Mouse (Mus musculus): Measurements from ENCODE around the gene Ppil6.

DNA sequence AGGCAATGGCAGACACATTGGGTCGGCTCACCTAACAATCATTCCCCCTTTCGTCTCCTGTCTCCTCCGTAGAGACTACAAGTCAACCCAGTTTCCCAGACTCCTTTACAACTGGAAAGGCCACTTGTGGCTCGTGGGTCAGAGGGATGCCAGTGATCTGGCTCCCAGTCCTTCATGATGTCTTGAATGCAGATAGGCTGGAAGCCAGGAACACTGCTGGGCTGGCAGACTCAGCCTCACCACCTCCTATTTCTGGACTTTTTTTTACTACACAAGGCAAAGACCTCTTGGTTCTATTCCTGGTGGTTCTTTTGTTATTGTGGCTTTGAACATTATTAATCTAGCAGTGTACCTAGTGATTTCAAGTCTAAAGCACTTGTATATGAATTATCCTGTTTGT lies 24.1 kb downstream of the Ppil6 start:
- TF ChIP-seq CTCF (IDR thresholded peaks at IDR 0.05; ENCODE audit: low read depth, low read length) (no peak), POLR2A (IDR thresholded peaks at IDR 0.05; ENCODE audit: extremely low read depth, insufficient read depth, low read length) (no peak)

All from liver, adult 2 months (tissue).